Mouse (Mus musculus) lung, postnatal 0 days (tissue): ENCODE measurements at regions not wholly inside any gene's neighbourhood (a gene's known extent, or its start where the extent isn't known, plus 50 kb on each side); places are given as distances from the start of the nearest gene placed in this dataset.

Experiments used
- ATAC-seq: fragments of 200-750 bp; cut with Nextera tagmentation; 2 replicates; pipeline ENCODE4 v1.8.0; 2017; ENCODE audit warnings: moderate library complexity
- DNase-seq: peaks from one replicate; pipeline ENCODE4 v3.0.0-alpha.2; 2016; ENCODE audit warnings: low spot score
- H3K27ac ChIP-seq: fragments of 300-500 bp; sonication (generic); 2 replicates; pipeline ENCODE4 v1.5.1; 2014; ENCODE audit warnings: antibody characterized with exemption, mild to moderate bottlenecking, low read length, mixed read lengths
- H3K27me3 ChIP-seq: fragments of 300-500 bp; sonication (generic); replicated peaks from 2 replicates; pipeline ENCODE4 v1.6.1; 2014; ENCODE audit warnings: low read length, mixed read lengths; ENCODE audit not compliant: insufficient read depth
- H3K36me3 ChIP-seq: fragments of 300-500 bp; sonication (generic); 2 replicates; pipeline ENCODE4 v1.6.1; 2014; ENCODE audit warnings: low read length, mixed read lengths; ENCODE audit not compliant: insufficient read depth
- H3K4me1 ChIP-seq: fragments of 300-500 bp; sonication (generic); 2 replicates; pipeline ENCODE4 v1.6.1; 2014; ENCODE audit warnings: antibody characterized with exemption, low read depth, low read length, mixed read lengths; ENCODE audit not compliant: insufficient read depth
- H3K4me2 ChIP-seq: fragments of 300-500 bp; sonication (generic); replicated peaks from 2 replicates; pipeline ENCODE4 v1.6.1; 2014; ENCODE audit warnings: low read depth, mild to moderate bottlenecking, low read length, moderate library complexity, mixed read lengths
- H3K4me3 ChIP-seq: fragments of 300-500 bp; sonication (generic); 2 replicates; pipeline ENCODE4 v1.5.1; 2014; ENCODE audit warnings: low read depth, low read length
- H3K9ac ChIP-seq: fragments of 300-500 bp; sonication (generic); replicated peaks from 2 replicates; pipeline ENCODE4 v1.6.1; 2014; ENCODE audit warnings: low read depth, mild to moderate bottlenecking
- H3K9me3 ChIP-seq: fragments of 300-500 bp; sonication (generic); 2 replicates; pipeline ENCODE4 v1.6.1; 2016; ENCODE audit warnings: low read length, mixed read lengths
- CTCF ChIP-seq: IDR thresholded peaks from 2 replicates; pipeline ENCODE4 v1.5.1; 2016; ENCODE audit warnings: antibody characterized with exemption, mild to moderate bottlenecking
- EP300 ChIP-seq: IDR thresholded peaks from 2 replicates; pipeline ENCODE4 v1.6.1; 2016; ENCODE audit warnings: antibody characterized with exemption, mild to moderate bottlenecking, control low read depth
- WGBS: fragments of 180-500 bp; shearing (Covaris S2); extraction: QIAGEN DNeasy Blood & Tissue Kit; methylation state at CpG from one replicate; pipeline ENCODE4 v1.1.7; 2014; 5-methylcytosine and 5-hydroxymethylcytosine counted together

- Histone ChIP-seq H3K4me2 (no peak overlapping the region), H3K4me3 (no peak overlapping the region), H3K36me3 (no peaks in the 10 kb centered on the region), H3K27me3 (no peaks in the 10 kb centered on the region), H3K27ac (no peak overlapping the region), H3K9ac (no peak overlapping the region), H3K4me1 (no peaks in the 10 kb centered on the region), H3K9me3 (no peaks in the 10 kb centered on the region)
- TF ChIP-seq EP300 (no peak), CTCF (no peak)
- ATAC-seq (no peak), DNase-seq (no peak)
- 50% methylated on average over 5 of the region's 5 CpGs for WGBS
These were observed 67.6 kb upstream of the Intu start for GRCm38 (mm10) chr3:40463446-40463845.

GRCm38 (mm10) chr3:40470101-40470500 lies 61.0 kb upstream of the Intu start:
- Histone ChIP-seq H3K36me3 (no peaks in the 10 kb centered on the region), H3K27ac (no peak overlapping the region), H3K4me2 (no peak overlapping the region), H3K9me3 (no peaks in the 10 kb centered on the region), H3K4me1 (no peaks in the 10 kb centered on the region), H3K27me3 (no peaks in the 10 kb centered on the region), H3K4me3 (no peak overlapping the region), H3K9ac (no peak overlapping the region)
- DNase-seq = no peak
- no peak for TF ChIP-seq EP300
- no peak for TF ChIP-seq CTCF
- ATAC-seq = no peak
- 63% methylated on average over 6 of the region's 6 CpGs for WGBS

- no peak for TF ChIP-seq EP300
- no peak for TF ChIP-seq CTCF
- no peaks in the 10 kb centered on the region for H3K9me3 ChIP-seq
- no peak for DNase-seq
- WGBS = 83% methylated on average over 6 of the region's 6 CpGs
- H3K9ac ChIP-seq = no peak overlapping the region
- H3K4me2 ChIP-seq = no peak overlapping the region
- H3K27me3 ChIP-seq = no peaks in the 10 kb centered on the region
- H3K36me3 ChIP-seq = no peaks in the 10 kb centered on the region
- no peak for ATAC-seq
- no peak overlapping the region for H3K27ac ChIP-seq
- no peaks in the 10 kb centered on the region for H3K4me1 ChIP-seq
- no peak overlapping the region for H3K4me3 ChIP-seq
These were observed 58.3 kb upstream of the Intu start for GRCm38 (mm10) chr3:40472766-40473165.

GRCm38 (mm10) chr3:40480258-40480951 lies 50.7 kb upstream of the Intu start:
- Histone ChIP-seq H3K4me3 (no peak overlapping the region), H3K4me1 (no peaks in the 10 kb centered on the region), H3K27me3 (no peaks in the 10 kb centered on the region), H3K27ac (no peak overlapping the region), H3K9me3 (no peaks in the 10 kb centered on the region), H3K36me3 (no peaks in the 10 kb centered on the region), H3K4me2 (no peak overlapping the region), H3K9ac (no peak overlapping the region)
- 64% methylated on average over 15 of the region's 15 CpGs for WGBS
- DNase-seq (no peak), ATAC-seq (no peak)
- TF ChIP-seq EP300 (no peak), CTCF (no peak)
